Mouse (Mus musculus): ENCODE measurements around the gene Dgki.

The Dgki gene

GRCm38 (mm10) chr6:37299562-37300390 is at the start of gene Dgki:
TSS of gene Dgki (minus strand) at chr6:37300184.
- DNase-seq (ENCODE audit: low spot score): peak; percentile 26

- no peak for DNase-seq (ENCODE audit: low spot score)
Observed at GRCm38 (mm10) chr6:37347606-37348005, 47.6 kb upstream of the Dgki start.

GRCm38 (mm10) chr6:37338055-37338454 is 38.1 kb upstream of the Dgki start:
- DNase-seq (ENCODE audit: low spot score): no peak

GRCm38 (mm10) chr6:37336831-37337260 is 36.9 kb upstream of the Dgki start:
- no peak for DNase-seq (ENCODE audit: low spot score)

- DNase-seq (ENCODE audit: low spot score): no peak
Observed at GRCm38 (mm10) chr6:37336381-37336780, 36.4 kb upstream of the Dgki start.

- DNase-seq (ENCODE audit: low spot score): no peak
Observed at GRCm38 (mm10) chr6:37332846-37333245, 32.9 kb upstream of the Dgki start.

- no peak for DNase-seq (ENCODE audit: low spot score)
Observed at GRCm38 (mm10) chr6:37329901-37330864, 30.2 kb upstream of the Dgki start.

GRCm38 (mm10) chr6:37329376-37329775 is 29.4 kb upstream of the Dgki start:
- no peak for DNase-seq (ENCODE audit: low spot score)

- no peak for DNase-seq (ENCODE audit: low spot score)
Observed at GRCm38 (mm10) chr6:37328671-37329070, 28.7 kb upstream of the Dgki start.

- no peak for DNase-seq (ENCODE audit: low spot score)
Observed at GRCm38 (mm10) chr6:37327519-37327918, 27.5 kb upstream of the Dgki start.

- peak; percentile 19 for DNase-seq (ENCODE audit: low spot score)
Observed at GRCm38 (mm10) chr6:37326603-37326955, 26.6 kb upstream of the Dgki start.

GRCm38 (mm10) chr6:37325906-37326602 is 26.1 kb upstream of the Dgki start:
- DNase-seq (ENCODE audit: low spot score): no peak

GRCm38 (mm10) chr6:37325076-37325475 is 25.1 kb upstream of the Dgki start:
- DNase-seq (ENCODE audit: low spot score): no peak

GRCm38 (mm10) chr6:37322641-37323040 is 22.7 kb upstream of the Dgki start:
- no peak for DNase-seq (ENCODE audit: low spot score)

GRCm38 (mm10) chr6:37322088-37322487 is 22.1 kb upstream of the Dgki start:
- no peak for DNase-seq (ENCODE audit: low spot score)

GRCm38 (mm10) chr6:37317904-37318303 is 17.9 kb upstream of the Dgki start:
- DNase-seq (ENCODE audit: low spot score): no peak

GRCm38 (mm10) chr6:37315440-37315839 is 15.5 kb upstream of the Dgki start:
- DNase-seq (ENCODE audit: low spot score): no peak

- no peak for DNase-seq (ENCODE audit: low spot score)
Observed at GRCm38 (mm10) chr6:37310601-37311000, 10.6 kb upstream of the Dgki start.

- DNase-seq (ENCODE audit: low spot score): no peak
Observed at GRCm38 (mm10) chr6:37306616-37307015, 6.6 kb upstream of the Dgki start.

GRCm38 (mm10) chr6:37300492-37300891 is 508 bp upstream of the Dgki start:
- no peak for DNase-seq (ENCODE audit: low spot score)

- no peak for DNase-seq (ENCODE audit: low spot score)
Observed at GRCm38 (mm10) chr6:37298982-37299381, 1.0 kb downstream of the Dgki start.
